Mouse (Mus musculus) neural tube, embryonic 11.5 days (tissue): ENCODE measurements around the gene Zfp652. TPM values are rescaled to one million over a fixed set of nuclear protein-coding genes. Genes with fewer than 3 reads are reported as not detected.
A peak's percentile ranks its signal among the peaks of the same experiment; 100 is the strongest.

Experiments used
- ATAC-seq: fragments of 200-750 bp; cut with Nextera tagmentation; 2 replicates; pipeline ENCODE4 v1.8.0; 2017; ENCODE audit warnings: moderate number of reproducible peaks, mild to moderate bottlenecking, moderate TSS enrichment, moderate library complexity; ENCODE audit not compliant: insufficient read depth, low FRiP score, low TSS enrichment
- DNase-seq: peaks from one replicate; pipeline ENCODE4 v3.0.0-alpha.2; 2015; ENCODE audit warnings: low spot score
- H3K27ac ChIP-seq: fragments of 300-500 bp; sonication (generic); 2 replicates; pipeline ENCODE4 v1.5.1; 2014; ENCODE audit warnings: low read depth, mild to moderate bottlenecking, low read length
- H3K27me3 ChIP-seq: fragments of 300-500 bp; sonication (generic); 2 replicates; pipeline ENCODE4 v1.6.1; 2014; ENCODE audit warnings: mild to moderate bottlenecking, low read length, mixed read lengths; ENCODE audit not compliant: control insufficient read depth, insufficient read depth
- H3K36me3 ChIP-seq: fragments of 300-500 bp; sonication (generic); 2 replicates; pipeline ENCODE4 v1.6.1; 2014; ENCODE audit warnings: mild to moderate bottlenecking, low read length, moderate library complexity, mixed read lengths; ENCODE audit not compliant: control insufficient read depth, insufficient read depth
- H3K4me1 ChIP-seq: fragments of 300-500 bp; sonication (generic); 2 replicates; pipeline ENCODE4 v1.6.1; 2014; ENCODE audit warnings: low read length, mixed read lengths; ENCODE audit not compliant: control insufficient read depth, insufficient read depth
- H3K4me2 ChIP-seq: fragments of 300-500 bp; sonication (generic); 2 replicates; pipeline ENCODE4 v1.6.1; 2014; ENCODE audit warnings: low read depth, mild to moderate bottlenecking, moderate library complexity
- H3K4me3 ChIP-seq: fragments of 300-500 bp; sonication (generic); 2 replicates; pipeline ENCODE4 v1.5.1; 2014; ENCODE audit warnings: low read depth, low read length
- H3K9ac ChIP-seq: fragments of 300-500 bp; sonication (generic); 2 replicates; pipeline ENCODE4 v1.6.1; 2014; ENCODE audit warnings: mild to moderate bottlenecking, low read length
- H3K9me3 ChIP-seq: fragments of 300-500 bp; sonication (generic); 2 replicates; pipeline ENCODE4 v1.6.1; 2016; ENCODE audit warnings: low read length; ENCODE audit not compliant: control insufficient read depth
- WGBS: fragments of 180-500 bp; shearing (Covaris S2); extraction: QIAGEN DNeasy Blood & Tissue Kit; methylation state at CpG from one replicate; pipeline ENCODE4 v1.1.7; 2014; 5-methylcytosine and 5-hydroxymethylcytosine counted together
- polyA plus RNA-seq: library from polyadenylated mRNA; unstranded; fragments of >200 nt; fragmentation: Nextera tagmentation; extraction: Ambion mirVana; gene quantifications from 2 replicates; pipeline ENCODE4 v1.2.1, GENCODE M21; 2014

Zfp652 gene
- polyA plus RNA-seq, 1 experiment from 2014 or later: 12.3 TPM

- WGBS: 59% methylated on average over 3 of the region's 3 CpGs
- DNase-seq: no peak
- Histone ChIP-seq H3K4me1 (peaks cover 6% of the 10 kb centered on the region; the same call in 1 of the 2 replicates), H3K9me3 (no peaks in the 10 kb centered on the region), H3K27me3 (peaks cover 53% of the 10 kb centered on the region), H3K9ac (no peak overlapping the region), H3K27ac (no peak overlapping the region), H3K36me3 (no peaks in the 10 kb centered on the region), H3K4me2 (no peak overlapping the region), H3K4me3 (no peak overlapping the region)
- no peak for ATAC-seq
These were observed 113.2 kb downstream of the Zfp652 start for GRCm38 (mm10) chr11:95825625-95826024.

GRCm38 (mm10) chr11:95826317-95827167 lies 114.1 kb downstream of the Zfp652 start:
- DNase-seq: no peak
- Histone ChIP-seq H3K4me1 (peaks cover 10% of the 10 kb centered on the region), H3K9ac (no peak overlapping the region), H3K4me2 (no peak overlapping the region), H3K27me3 (peaks cover 62% of the 10 kb centered on the region), H3K9me3 (no peaks in the 10 kb centered on the region), H3K27ac (no peak overlapping the region), H3K4me3 (no peak overlapping the region), H3K36me3 (no peaks in the 10 kb centered on the region)
- 63% methylated on average over 6 of the region's 6 CpGs for WGBS
- ATAC-seq: no peak

- Histone ChIP-seq H3K4me1 (peaks cover 10% of the 10 kb centered on the region), H3K27me3 (peaks cover 68% of the 10 kb centered on the region), H3K36me3 (no peaks in the 10 kb centered on the region), H3K4me2 (no peak overlapping the region), H3K4me3 (no peak overlapping the region), H3K27ac (no peak overlapping the region), H3K9me3 (no peaks in the 10 kb centered on the region), H3K9ac (no peak overlapping the region)
- WGBS: 27% methylated on average over 3 of the region's 3 CpGs
- ATAC-seq (no peak), DNase-seq (no peak)
These were observed 114.6 kb downstream of the Zfp652 start for GRCm38 (mm10) chr11:95827168-95827447.

GRCm38 (mm10) chr11:95827464-95828085 lies 115.1 kb downstream of the Zfp652 start:
- no peak overlapping the region for H3K9ac ChIP-seq
- no peaks in the 10 kb centered on the region for H3K9me3 ChIP-seq
- 22% methylated on average over 3 of the region's 3 CpGs for WGBS
- H3K27me3 ChIP-seq: peaks cover 72% of the 10 kb centered on the region
- H3K4me3 ChIP-seq: no peak overlapping the region
- H3K36me3 ChIP-seq: no peaks in the 10 kb centered on the region
- H3K27ac ChIP-seq: no peak overlapping the region
- peaks cover 10% of the 10 kb centered on the region for H3K4me1 ChIP-seq
- H3K4me2 ChIP-seq: no peak overlapping the region
- DNase-seq: peak; percentile 58
- ATAC-seq: no peak

GRCm38 (mm10) chr11:95828181-95828964 lies 115.9 kb downstream of the Zfp652 start:
- Histone ChIP-seq H3K9me3 (no peaks in the 10 kb centered on the region), H3K27me3 (peaks cover 76% of the 10 kb centered on the region), H3K4me3 (no peak overlapping the region), H3K4me1 (peaks cover 10% of the 10 kb centered on the region), H3K9ac (no peak overlapping the region), H3K36me3 (no peaks in the 10 kb centered on the region), H3K27ac (no peak overlapping the region), H3K4me2 (no peak overlapping the region)
- ATAC-seq (no peak), DNase-seq (no peak)
- WGBS: 83% methylated on average over 11 of the region's 11 CpGs

GRCm38 (mm10) chr11:95829526-95830050 lies 117.1 kb downstream of the Zfp652 start:
- WGBS: 31% methylated on average over 4 of the region's 4 CpGs

GRCm38 (mm10) chr11:95830411-95831275 lies 118.2 kb downstream of the Zfp652 start:
- Histone ChIP-seq H3K27ac (no peak overlapping the region), H3K4me3 (peak overlapping the region; percentile 21; the same call in 1 of the 2 replicates), H3K9ac (no peak overlapping the region; the same call in 1 of the 2 replicates), H3K36me3 (no peaks in the 10 kb centered on the region), H3K4me1 (peaks cover 4% of the 10 kb centered on the region), H3K9me3 (no peaks in the 10 kb centered on the region), H3K4me2 (peak overlapping the region; percentile 22; the same call in 1 of the 2 replicates), H3K27me3 (peaks cover 89% of the 10 kb centered on the region)
- 2% methylated on average over 78 of the region's 80 CpGs for WGBS
- ATAC-seq (no peak), DNase-seq (peak; percentile 47)

More at GRCm38 (mm10) chr11:95829526-95830050, 117.1 kb downstream of the Zfp652 start:
- no peak overlapping the region for H3K4me3 ChIP-seq
- H3K4me1 ChIP-seq: peaks cover 7% of the 10 kb centered on the region
- no peak overlapping the region for H3K27ac ChIP-seq
- ATAC-seq (no peak), DNase-seq (no peak)
- no peaks in the 10 kb centered on the region for H3K36me3 ChIP-seq
- H3K9ac ChIP-seq: no peak overlapping the region
- H3K9me3 ChIP-seq: no peaks in the 10 kb centered on the region
- no peak overlapping the region for H3K4me2 ChIP-seq
- peaks cover 88% of the 10 kb centered on the region for H3K27me3 ChIP-seq

- Histone ChIP-seq H3K27me3 (peaks cover 94% of the 10 kb centered on the region), H3K9me3 (no peaks in the 10 kb centered on the region), H3K36me3 (no peaks in the 10 kb centered on the region), H3K4me2 (peak overlapping the region; percentile 22; the same call in 1 of the 2 replicates), H3K9ac (no peak overlapping the region), H3K4me3 (peak overlapping the region; percentile 21; the same call in 1 of the 2 replicates), H3K27ac (no peak overlapping the region), H3K4me1 (peaks cover 4% of the 10 kb centered on the region)
- no peak for ATAC-seq
- DNase-seq: no peak
- WGBS: 6% methylated on average over 10 of the region's 10 CpGs
These were observed 118.8 kb downstream of the Zfp652 start for GRCm38 (mm10) chr11:95831276-95831619.
